Mouse (Mus musculus): Measurements from ENCODE around the gene Tomm70a. TPM values are rescaled to one million over a fixed set of nuclear protein-coding genes. Genes with fewer than 3 reads are reported as not detected.

Gene Tomm70a
- polyA plus RNA-seq, 1 experiment: 13.2 TPM

DNA sequence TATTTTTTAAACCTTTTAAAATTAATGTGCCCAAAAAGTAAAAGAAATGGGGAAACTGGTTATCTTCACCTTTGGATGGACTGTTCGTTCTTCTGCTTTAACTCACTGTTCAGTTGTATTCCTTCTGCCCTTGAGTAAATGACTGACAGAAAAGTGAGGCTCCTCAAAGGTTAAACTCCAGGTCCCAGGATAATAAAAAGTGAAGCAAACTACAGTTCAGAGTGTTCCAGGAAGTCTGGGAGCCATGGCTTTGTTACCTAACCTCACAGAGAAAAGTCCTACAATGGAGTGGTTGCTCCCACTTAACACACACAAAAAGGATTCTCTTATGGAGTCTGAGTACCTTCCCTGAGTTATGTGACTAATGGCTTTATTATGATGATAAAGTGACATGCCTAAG, 20.3 kb upstream of the Tomm70a start:
- no peak for TF ChIP-seq CTCF (IDR thresholded peaks at IDR 0.05; ENCODE audit: control insufficient read depth, insufficient read depth, low read length)
- no peak for TF ChIP-seq POLR2A (IDR thresholded peaks at IDR 0.05; ENCODE audit: borderline replicate concordance, control insufficient read depth, low read depth, low read length)
- WGBS: 83% methylated on average over 1 of the region's 1 CpGs
- H3K4me1 ChIP-seq (ENCODE audit: control insufficient read depth, insufficient read depth, low read length): no peaks in the 10 kb centered on the region
- H3K27ac ChIP-seq (ENCODE audit: control insufficient read depth, insufficient read depth, low read depth, low read length, poor library complexity): no peak overlapping the region
- H3K4me3 ChIP-seq (replicated peaks; ENCODE audit: control insufficient read depth, low read depth, low read length): no peak overlapping the region

DNA sequence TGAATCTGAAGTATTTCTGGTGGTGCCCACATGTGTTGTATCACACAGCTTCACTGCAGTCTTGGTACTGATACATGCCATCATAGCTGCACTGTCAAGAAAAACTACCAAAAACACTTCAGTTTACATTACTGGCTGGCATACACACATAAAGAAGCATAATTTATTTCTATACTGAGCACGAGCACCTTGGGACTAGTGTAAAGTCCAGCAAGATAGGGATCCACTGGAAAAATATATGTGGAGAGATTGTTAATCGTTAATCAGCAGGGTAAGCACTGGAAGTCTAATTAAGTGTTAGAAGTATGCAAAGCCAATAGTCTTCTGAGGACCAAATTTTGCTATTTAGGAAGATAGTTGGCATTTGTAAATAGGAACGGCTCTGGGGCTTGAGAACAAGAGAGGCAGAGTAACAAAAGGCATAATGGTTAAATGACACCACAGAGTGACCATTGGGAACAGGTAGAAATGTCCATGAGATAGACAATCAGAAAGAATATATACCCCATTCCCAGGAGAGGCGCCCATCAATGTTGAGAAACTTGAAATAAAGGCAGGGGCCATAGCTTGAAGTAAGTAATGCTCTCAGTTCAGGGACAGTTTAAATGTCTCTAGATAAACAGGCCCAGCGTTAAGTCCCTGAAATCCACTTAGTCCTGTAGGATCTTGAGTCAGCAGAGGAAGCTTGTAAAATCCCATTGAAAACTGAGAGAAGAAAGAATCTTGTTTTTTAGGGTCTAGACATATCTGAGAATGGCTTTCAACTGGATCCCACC, 15.1 kb upstream of the Tomm70a start:
- Histone ChIP-seq H3K4me3 (replicated peaks; ENCODE audit: control insufficient read depth, low read depth, low read length) (no peak overlapping the region), H3K27ac (ENCODE audit: control insufficient read depth, insufficient read depth, low read depth, low read length, poor library complexity) (no peak overlapping the region), H3K4me1 (ENCODE audit: control insufficient read depth, insufficient read depth, low read length) (no peaks in the 10 kb centered on the region)
- TF ChIP-seq CTCF (IDR thresholded peaks at IDR 0.05; ENCODE audit: control insufficient read depth, insufficient read depth, low read length) (no peak), POLR2A (IDR thresholded peaks at IDR 0.05; ENCODE audit: borderline replicate concordance, control insufficient read depth, low read depth, low read length) (no peak)
- WGBS: 66% methylated on average over 5 of the region's 5 CpGs

DNA sequence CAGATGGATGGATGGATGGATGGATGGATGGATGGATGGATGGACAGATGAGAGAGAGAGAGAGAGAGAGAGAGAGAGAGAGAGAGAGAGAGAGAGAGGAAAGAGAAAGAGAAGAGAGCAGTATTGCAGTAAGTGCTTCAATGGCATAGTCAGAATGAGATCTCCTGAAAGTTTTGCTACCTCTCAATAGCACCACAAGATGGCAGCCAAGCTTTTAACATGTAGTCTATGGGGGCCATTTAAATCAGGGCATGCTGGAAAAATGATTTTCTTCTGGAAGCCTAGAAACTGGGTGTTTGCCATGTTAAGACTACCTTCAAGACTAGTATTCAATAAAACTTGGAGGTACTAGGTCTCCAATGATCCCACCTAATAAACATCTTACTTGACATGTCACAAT, 5.4 kb upstream of the Tomm70a start:
- Histone ChIP-seq H3K4me1 (ENCODE audit: control insufficient read depth, insufficient read depth, low read length) (no peaks in the 10 kb centered on the region), H3K27ac (ENCODE audit: control insufficient read depth, insufficient read depth, low read depth, low read length, poor library complexity) (no peak overlapping the region), H3K4me3 (replicated peaks; ENCODE audit: control insufficient read depth, low read depth, low read length) (no peak overlapping the region)
- TF ChIP-seq POLR2A (IDR thresholded peaks at IDR 0.05; ENCODE audit: borderline replicate concordance, control insufficient read depth, low read depth, low read length) (no peak), CTCF (IDR thresholded peaks at IDR 0.05; ENCODE audit: control insufficient read depth, insufficient read depth, low read length) (no peak)

DNA sequence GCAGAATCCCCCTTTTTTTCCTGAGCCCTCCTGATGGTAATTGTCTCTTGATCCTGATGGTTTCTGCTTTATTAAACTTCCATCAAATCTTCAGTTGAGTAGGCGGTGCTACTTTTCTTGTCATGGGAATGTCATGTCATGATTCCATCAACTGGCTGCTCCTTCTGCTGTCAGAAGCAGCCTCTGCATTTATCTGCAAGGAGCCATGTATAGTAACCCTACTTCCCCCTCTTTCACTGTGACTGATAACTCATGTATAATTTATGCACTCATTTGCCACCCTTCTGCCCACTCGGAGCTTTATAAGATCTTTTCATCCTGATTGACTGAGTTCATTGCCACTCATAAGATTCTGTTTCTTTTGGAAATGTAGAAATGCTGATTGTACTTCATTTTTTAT, 3.9 kb upstream of the Tomm70a start:
- Histone ChIP-seq H3K27ac (ENCODE audit: control insufficient read depth, insufficient read depth, low read depth, low read length, poor library complexity) (no peak overlapping the region), H3K4me3 (replicated peaks; ENCODE audit: control insufficient read depth, low read depth, low read length) (no peak overlapping the region), H3K4me1 (ENCODE audit: control insufficient read depth, insufficient read depth, low read length) (no peaks in the 10 kb centered on the region)
- 52% methylated on average over 2 of the region's 2 CpGs for WGBS
- TF ChIP-seq CTCF (IDR thresholded peaks at IDR 0.05; ENCODE audit: control insufficient read depth, insufficient read depth, low read length): no peak
- TF ChIP-seq POLR2A (IDR thresholded peaks at IDR 0.05; ENCODE audit: borderline replicate concordance, control insufficient read depth, low read depth, low read length): no peak

DNA sequence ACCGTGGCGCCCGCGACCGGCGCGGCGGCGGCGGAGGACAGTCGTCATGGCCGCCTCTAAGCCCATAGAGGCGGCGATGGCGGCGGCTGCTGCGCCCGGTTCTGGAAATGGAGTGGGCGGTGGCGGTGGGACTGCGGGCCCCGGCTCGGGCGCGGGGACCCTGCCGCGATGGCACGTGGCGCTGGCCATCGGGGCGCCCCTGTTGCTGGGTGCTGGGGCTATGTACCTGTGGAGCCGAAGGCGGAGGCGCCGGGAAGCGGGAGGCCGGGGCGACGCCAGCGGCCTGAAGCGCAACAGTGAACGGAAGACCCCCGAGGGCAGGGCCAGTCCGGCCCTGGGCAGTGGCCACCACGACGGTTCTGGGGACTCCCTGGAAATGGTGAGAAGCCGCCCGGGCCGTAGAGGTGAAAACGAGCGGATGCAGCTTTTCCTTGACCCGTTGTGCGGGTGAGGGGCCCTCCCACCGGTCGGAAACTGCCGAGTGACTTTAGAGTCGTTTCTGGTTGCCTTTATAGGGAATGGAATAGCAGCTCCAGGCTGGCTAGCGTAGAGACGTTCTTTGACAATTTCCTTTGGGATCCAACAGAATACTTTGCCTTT, 413 bp downstream of the Tomm70a start:
- peak overlapping the region; percentile 92 for H3K4me3 ChIP-seq (replicated peaks; ENCODE audit: control insufficient read depth, low read depth, low read length)
- H3K4me1 ChIP-seq (ENCODE audit: control insufficient read depth, insufficient read depth, low read length): no peaks in the 10 kb centered on the region; the same call in 1 of the 2 replicates
- H3K27ac ChIP-seq (ENCODE audit: control insufficient read depth, insufficient read depth, low read depth, low read length, poor library complexity): peak overlapping the region; percentile 75
- whole genome bisulfite sequencing: under 1% methylated on average over 59 of the region's 59 CpGs
- no peak for TF ChIP-seq POLR2A (IDR thresholded peaks at IDR 0.05; ENCODE audit: borderline replicate concordance, control insufficient read depth, low read depth, low read length)
- TF ChIP-seq CTCF (IDR thresholded peaks at IDR 0.05; ENCODE audit: control insufficient read depth, insufficient read depth, low read length): no peak

DNA sequence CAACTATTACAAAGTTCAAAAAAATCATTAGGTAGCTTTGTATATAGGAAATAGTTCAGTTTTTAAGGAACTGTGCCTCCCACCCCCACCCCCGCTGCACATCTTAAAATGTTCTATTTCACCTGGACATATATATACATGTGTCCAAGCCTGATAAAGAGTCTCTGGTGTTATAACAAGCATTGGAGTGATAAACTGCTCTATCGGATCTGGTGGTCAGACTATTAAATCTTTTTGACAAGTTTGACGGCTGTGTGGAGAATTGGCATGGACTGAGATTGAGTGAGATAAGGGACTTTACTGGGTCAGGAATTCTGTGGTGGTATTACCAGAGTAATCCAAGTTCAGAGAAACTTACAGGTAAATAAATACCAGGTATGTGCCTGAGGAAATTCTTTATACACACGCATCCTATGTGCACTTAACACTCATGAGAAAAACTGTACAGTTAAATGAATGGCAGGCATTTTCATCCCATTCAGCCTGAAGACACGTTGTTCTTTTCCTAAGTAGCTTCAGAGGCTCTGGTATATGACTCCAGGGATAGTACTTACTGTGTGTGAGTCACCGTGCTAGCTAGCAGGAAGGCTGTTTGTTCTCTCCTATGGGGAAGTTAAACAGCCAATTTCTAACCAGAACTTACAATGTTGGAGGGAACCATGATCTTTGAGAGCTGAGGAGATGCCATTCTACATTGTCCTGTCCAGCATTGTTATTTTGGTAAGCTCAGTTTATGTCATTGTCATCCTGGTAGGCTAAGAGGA, 1.4 kb downstream of the Tomm70a start:
- no peaks in the 10 kb centered on the region; the same call in 1 of the 2 replicates for H3K4me1 ChIP-seq (ENCODE audit: control insufficient read depth, insufficient read depth, low read length)
- no peak for TF ChIP-seq CTCF (IDR thresholded peaks at IDR 0.05; ENCODE audit: control insufficient read depth, insufficient read depth, low read length)
- TF ChIP-seq POLR2A (IDR thresholded peaks at IDR 0.05; ENCODE audit: borderline replicate concordance, control insufficient read depth, low read depth, low read length): no peak
- no peak overlapping the region for H3K27ac ChIP-seq (ENCODE audit: control insufficient read depth, insufficient read depth, low read depth, low read length, poor library complexity)
- H3K4me3 ChIP-seq (replicated peaks; ENCODE audit: control insufficient read depth, low read depth, low read length): no peak overlapping the region
- 12% methylated on average over 6 of the region's 6 CpGs for WGBS

DNA sequence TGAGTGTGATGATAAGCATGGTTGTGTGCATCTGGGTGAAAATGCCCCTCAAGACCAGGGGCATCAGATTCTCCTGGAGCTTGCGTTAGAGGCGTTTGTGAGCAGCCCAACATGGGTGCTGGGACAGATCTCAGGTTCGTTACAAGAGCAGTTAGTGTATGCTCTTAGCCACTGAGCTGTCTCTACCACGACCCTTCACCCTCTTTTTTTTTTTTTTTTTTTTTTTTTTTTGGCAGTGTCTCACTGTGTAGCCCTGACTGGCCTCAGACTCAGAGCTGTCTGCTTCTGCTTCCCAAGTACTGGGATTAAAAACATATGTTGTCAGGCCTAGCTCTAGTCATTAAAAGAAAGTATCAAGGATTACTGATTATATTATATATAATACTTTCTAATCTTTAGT, 4.8 kb downstream of the Tomm70a start:
- H3K27ac ChIP-seq (ENCODE audit: control insufficient read depth, insufficient read depth, low read depth, low read length, poor library complexity): no peak overlapping the region
- no peaks in the 10 kb centered on the region; the same call in 1 of the 2 replicates for H3K4me1 ChIP-seq (ENCODE audit: control insufficient read depth, insufficient read depth, low read length)
- WGBS: 58% methylated on average over 4 of the region's 4 CpGs
- no peak overlapping the region for H3K4me3 ChIP-seq (replicated peaks; ENCODE audit: control insufficient read depth, low read depth, low read length)
- TF ChIP-seq CTCF (IDR thresholded peaks at IDR 0.05; ENCODE audit: control insufficient read depth, insufficient read depth, low read length): no peak
- no peak for TF ChIP-seq POLR2A (IDR thresholded peaks at IDR 0.05; ENCODE audit: borderline replicate concordance, control insufficient read depth, low read depth, low read length)

DNA sequence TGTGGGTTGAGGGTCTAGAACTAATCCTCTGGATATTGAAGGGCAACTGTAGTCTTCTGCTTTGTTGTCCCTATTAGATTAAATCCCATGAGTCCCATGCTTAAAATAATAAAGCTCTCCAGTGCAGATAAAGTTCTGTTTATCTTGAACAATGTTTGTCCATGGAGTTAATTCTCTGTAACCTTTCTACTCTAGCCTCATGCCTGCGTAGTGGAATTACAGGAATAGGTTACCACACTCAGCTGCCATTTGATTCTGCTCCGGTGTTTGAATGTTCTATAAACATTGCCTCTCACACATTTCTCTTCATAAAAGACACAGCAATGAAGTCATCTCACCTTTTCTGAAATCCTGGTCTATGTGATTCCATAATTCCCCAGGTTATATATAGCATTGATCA, 6.3 kb downstream of the Tomm70a start:
- Histone ChIP-seq H3K4me1 (ENCODE audit: control insufficient read depth, insufficient read depth, low read length) (no peaks in the 10 kb centered on the region; the same call in 1 of the 2 replicates), H3K27ac (ENCODE audit: control insufficient read depth, insufficient read depth, low read depth, low read length, poor library complexity) (no peak overlapping the region)
- WGBS: 91% methylated on average over 2 of the region's 2 CpGs

More for the DNA sequence above, 6.3 kb downstream of the Tomm70a start:
- H3K4me3 ChIP-seq (replicated peaks; ENCODE audit: control insufficient read depth, low read depth, low read length): no peak overlapping the region
- no peak for TF ChIP-seq CTCF (IDR thresholded peaks at IDR 0.05; ENCODE audit: control insufficient read depth, insufficient read depth, low read length)
- no peak for TF ChIP-seq POLR2A (IDR thresholded peaks at IDR 0.05; ENCODE audit: borderline replicate concordance, control insufficient read depth, low read depth, low read length)
